Mouse (Mus musculus): ENCODE measurements around the gene Irf9.
A peak's percentile ranks its signal among the peaks of the same experiment; 100 is the strongest.

Gene Irf9

GRCm38 (mm10) chr14:55581981-55582681 is 21.2 kb upstream of the Irf9 start:
- DNase-seq: no peak

- DNase-seq: no peak
Measured at GRCm38 (mm10) chr14:55584303-55584701, 19.1 kb upstream of the Irf9 start.

- DNase-seq: peak; percentile 45 to 47
Measured at GRCm38 (mm10) chr14:55584702-55585565, 18.4 kb upstream of the Irf9 start, which contains the start of gene Emc9. Gene Emc9 (minus strand): TSS chr14:55585302.

GRCm38 (mm10) chr14:55585566-55585960 is 17.8 kb upstream of the Irf9 start:
- DNase-seq: peak; percentile 17 to 30

- no peak for DNase-seq
Measured at GRCm38 (mm10) chr14:55586149-55586548, 17.2 kb upstream of the Irf9 start.

- no peak for DNase-seq
Measured at GRCm38 (mm10) chr14:55589271-55589670, 14.1 kb upstream of the Irf9 start.

GRCm38 (mm10) chr14:55589771-55590448 is 13.5 kb upstream of the Irf9 start:
- DNase-seq: no peak

- peak; percentile 72 to 75 for DNase-seq
Measured at GRCm38 (mm10) chr14:55590748-55591330, 12.5 kb upstream of the Irf9 start, which contains the start of gene Psme2. Gene Psme2 (minus strand): TSS chr14:55591113.

GRCm38 (mm10) chr14:55591331-55591891 is 12.0 kb upstream of the Irf9 start, which contains the start of gene Rnf31:
Gene Rnf31 (plus strand): TSS chr14:55591708.
- peak; percentile 87 to 90 for DNase-seq

GRCm38 (mm10) chr14:55592226-55592625 is 11.1 kb upstream of the Irf9 start:
- no peak for DNase-seq

- DNase-seq: no peak
Measured at GRCm38 (mm10) chr14:55596036-55596690, 7.2 kb upstream of the Irf9 start.

GRCm38 (mm10) chr14:55598521-55599390 is 4.6 kb upstream of the Irf9 start:
- DNase-seq: no peak

- peak; percentile 94 for DNase-seq
Measured at GRCm38 (mm10) chr14:55603633-55604576, 534 bp downstream of the Irf9 start.

GRCm38 (mm10) chr14:55604823-55605222 is 1.5 kb downstream of the Irf9 start:
- no peak for DNase-seq

- no peak for DNase-seq
Measured at GRCm38 (mm10) chr14:55605743-55606459, 2.5 kb downstream of the Irf9 start.

- no peak for DNase-seq
Measured at GRCm38 (mm10) chr14:55608339-55608738, 5.0 kb downstream of the Irf9 start.

GRCm38 (mm10) chr14:55613346-55613745 is 10.0 kb downstream of the Irf9 start:
- no peak for DNase-seq

- no peak for DNase-seq
Measured at GRCm38 (mm10) chr14:55614565-55615178, 11.3 kb downstream of the Irf9 start.

Data from thymus, postnatal 36 days (tissue).